28 mouse cellular contexts compared by ENCODE assay signal in genomic region chr12:54838931-54839330, GRCm38 (mm10).
"Had no signal": no experiment of that assay in that cellular context is flagged by ENCODE, and none has a peak within 500 bp of the region (broad histone marks: within the 10 kb centered on the region; RNA-seq: fewer than 3 reads in every experiment).

No protein-coding gene starts in this region.

- DNase-seq: cerebellum, adult 2 months; cerebellum, adult 8-10 months; cerebellum, adult 9-10 months; cerebellum, adult 9-11 months; cerebellum, postnatal 10 days; cerebellum, postnatal 14 days; cerebellum, postnatal 25 days; cerebellum, postnatal 36 days; embryo, embryonic 11 days; forebrain, postnatal 0 days; gastrocnemius, adult 2 months; gastrocnemius, postnatal 10 days; gastrocnemius, postnatal 14 days; gastrocnemius, postnatal 25 days; gastrocnemius, postnatal 36 days; heart, adult 18-20 months; heart, adult 2 months had no signal

- H3K4me2 ChIP-seq: embryonic facial prominence, embryonic 12.5 days; embryonic facial prominence, embryonic 13.5 days; embryonic facial prominence, embryonic 15.5 days; forebrain, embryonic 12.5 days; forebrain, embryonic 13.5 days; forebrain, embryonic 15.5 days had no signal

- H3K27ac ChIP-seq: embryonic facial prominence, embryonic 10.5 days; embryonic facial prominence, embryonic 12.5 days; embryonic facial prominence, embryonic 13.5 days; embryonic facial prominence, embryonic 15.5 days; forebrain, embryonic 10.5 days; forebrain, embryonic 12.5 days; forebrain, embryonic 13.5 days; forebrain, embryonic 15.5 days; gastrocnemius, adult 2 months; heart, adult 2 months had no signal

- H3K4me3 ChIP-seq: embryonic facial prominence, embryonic 10.5 days; embryonic facial prominence, embryonic 12.5 days; embryonic facial prominence, embryonic 13.5 days; embryonic facial prominence, embryonic 15.5 days; erythroblast, embryonic 14.5 days; forebrain, embryonic 10.5 days; forebrain, embryonic 12.5 days; forebrain, embryonic 13.5 days; forebrain, embryonic 15.5 days; gastrocnemius, adult 2 months; heart, adult 2 months had no signal

- H3K27me3 ChIP-seq: embryonic facial prominence, embryonic 12.5 days; embryonic facial prominence, embryonic 13.5 days; embryonic facial prominence, embryonic 15.5 days; forebrain, embryonic 12.5 days; forebrain, embryonic 13.5 days; forebrain, embryonic 15.5 days had no signal

- H3K9ac ChIP-seq: embryonic facial prominence, embryonic 12.5 days; embryonic facial prominence, embryonic 13.5 days; embryonic facial prominence, embryonic 15.5 days; forebrain, embryonic 12.5 days; forebrain, embryonic 13.5 days; forebrain, embryonic 15.5 days; forebrain, postnatal 0 days had no signal

- H3K9me3 ChIP-seq: embryonic facial prominence, embryonic 10.5 days; embryonic facial prominence, embryonic 12.5 days; embryonic facial prominence, embryonic 13.5 days; embryonic facial prominence, embryonic 15.5 days; forebrain, embryonic 10.5 days; forebrain, embryonic 12.5 days; forebrain, embryonic 13.5 days; forebrain, embryonic 15.5 days had no signal

- H3K4me1 ChIP-seq: embryonic facial prominence, embryonic 12.5 days had no signal

- ATAC-seq: forebrain, embryonic 13.5 days; forebrain, embryonic 14.5 days; forebrain, embryonic 15.5 days; forebrain, embryonic 16.5 days; forebrain, postnatal 0 days had no signal

- H3K36me3 ChIP-seq: embryonic facial prominence, embryonic 10.5 days; embryonic facial prominence, embryonic 12.5 days; embryonic facial prominence, embryonic 13.5 days; embryonic facial prominence, embryonic 15.5 days; forebrain, embryonic 10.5 days; forebrain, embryonic 12.5 days; forebrain, embryonic 15.5 days had no signal
